Mouse (Mus musculus): ENCODE measurements around the gene Vmn1r235. TPM values are rescaled to one million over a fixed set of nuclear protein-coding genes. Genes with fewer than 3 reads are reported as not detected.

Vmn1r235 gene
- polyA plus RNA-seq, 1 experiment from 2014 or later: not detected

GRCm38 (mm10) chr17:21284395-21284794, 28.2 kb downstream of the Vmn1r235 start:
- Histone ChIP-seq H3K4me2 (replicated peaks; ENCODE audit: low read depth) (no peak overlapping the region), H3K4me1 (replicated peaks; ENCODE audit: control insufficient read depth, insufficient read depth) (no peaks in the 10 kb centered on the region), H3K9ac (ENCODE audit: low read length) (no peak overlapping the region), H3K36me3 (ENCODE audit: control insufficient read depth, insufficient read depth, low read length) (no peaks in the 10 kb centered on the region), H3K9me3 (ENCODE audit: control insufficient read depth, low read length) (no peaks in the 10 kb centered on the region), H3K27ac (replicated peaks) (no peak overlapping the region), H3K4me3 (ENCODE audit: low read depth, low read length) (no peak overlapping the region), H3K27me3 (ENCODE audit: control insufficient read depth, insufficient read depth, low read length) (no peaks in the 10 kb centered on the region)
- no peak for ATAC-seq (ENCODE audit: low FRiP score, low TSS enrichment)
- TF ChIP-seq EP300 (optimal IDR thresholded peaks at IDR 0.05) (no peak), CTCF (IDR thresholded peaks at IDR 0.05; ENCODE audit: low read depth) (no peak)
- DNase-seq (ENCODE audit: low spot score): no peak

- Histone ChIP-seq H3K36me3 (ENCODE audit: control insufficient read depth, insufficient read depth, low read length) (no peaks in the 10 kb centered on the region), H3K9ac (ENCODE audit: low read length) (no peak overlapping the region), H3K27ac (replicated peaks) (no peak overlapping the region), H3K4me3 (ENCODE audit: low read depth, low read length) (no peak overlapping the region), H3K27me3 (ENCODE audit: control insufficient read depth, insufficient read depth, low read length) (no peaks in the 10 kb centered on the region), H3K9me3 (ENCODE audit: control insufficient read depth, low read length) (no peaks in the 10 kb centered on the region), H3K4me1 (replicated peaks; ENCODE audit: control insufficient read depth, insufficient read depth) (no peaks in the 10 kb centered on the region), H3K4me2 (replicated peaks; ENCODE audit: low read depth) (no peak overlapping the region)
- DNase-seq (ENCODE audit: low spot score): no peak
- ATAC-seq (ENCODE audit: low FRiP score, low TSS enrichment): no peak
- TF ChIP-seq CTCF (IDR thresholded peaks at IDR 0.05; ENCODE audit: low read depth): no peak
- TF ChIP-seq EP300 (optimal IDR thresholded peaks at IDR 0.05): no peak
Measured at GRCm38 (mm10) chr17:21289695-21290094, 33.5 kb downstream of the Vmn1r235 start.

GRCm38 (mm10) chr17:21311565-21311964, 55.4 kb downstream of the Vmn1r235 start, which contains the start of gene Vmn1r237:
TSS of gene Vmn1r237 (plus strand) at chr17:21311865.
- H3K27ac ChIP-seq (replicated peaks): no peak within 1 kb of the TSS
- ATAC-seq (ENCODE audit: low FRiP score, low TSS enrichment): no peak
- no peaks in the 10 kb centered on the region for H3K27me3 ChIP-seq (ENCODE audit: control insufficient read depth, insufficient read depth, low read length)
- H3K36me3 ChIP-seq (ENCODE audit: control insufficient read depth, insufficient read depth, low read length): no peaks in the 10 kb centered on the region
- no peak for DNase-seq (ENCODE audit: low spot score)
- no peaks in the 10 kb centered on the region for H3K4me1 ChIP-seq (replicated peaks; ENCODE audit: control insufficient read depth, insufficient read depth)
- H3K4me3 ChIP-seq (ENCODE audit: low read depth, low read length): no peak within 1 kb of the TSS
- H3K9me3 ChIP-seq (ENCODE audit: control insufficient read depth, low read length): no peaks in the 10 kb centered on the region
- TF ChIP-seq EP300 (optimal IDR thresholded peaks at IDR 0.05) (no peak), CTCF (IDR thresholded peaks at IDR 0.05; ENCODE audit: low read depth) (no peak)
- H3K4me2 ChIP-seq (replicated peaks; ENCODE audit: low read depth): no peak within 1 kb of the TSS
- no peak within 1 kb of the TSS for H3K9ac ChIP-seq (ENCODE audit: low read length)

Small RNAs within 50 kb of the gene (microRNA-seq; reads per million reads assigned to microRNA genes)
- gene Gm26384: not detected

Other genes starting within 250 kb of the Vmn1r235 start
- 6.4 and 6.5 TPM in 2 replicates for gene Zfp160, start 247.5 kb upstream of the Vmn1r235 start, polyA plus RNA-seq (2015; fragmentation: Nextera tagmentation; extraction: Ambion mirVana)
- 0.04 TPM in 1 of 2 replicates, not detected in the other for gene Vmn1r234, start 30.3 kb upstream of the Vmn1r235 start, polyA plus RNA-seq (2015; fragmentation: Nextera tagmentation; extraction: Ambion mirVana)
- not detected in 2 replicates for gene Vmn1r236, start 26.5 kb downstream of the Vmn1r235 start, polyA plus RNA-seq (2015; fragmentation: Nextera tagmentation; extraction: Ambion mirVana)
- gene Vmn1r237, start 55.5 kb downstream of the Vmn1r235 start, polyA plus RNA-seq (2015; fragmentation: Nextera tagmentation; extraction: Ambion mirVana): not detected in 2 replicates
- 2.0 and 2.2 TPM in 2 replicates for gene Zfp677, start 127.3 kb downstream of the Vmn1r235 start, polyA plus RNA-seq (2015; fragmentation: Nextera tagmentation; extraction: Ambion mirVana)
- 4.7 and 5.5 TPM in 2 replicates for gene Zfp54, start 166.8 kb downstream of the Vmn1r235 start, polyA plus RNA-seq (2015; fragmentation: Nextera tagmentation; extraction: Ambion mirVana)
- gene Zfp51, start 194.0 kb downstream of the Vmn1r235 start, polyA plus RNA-seq (2015; fragmentation: Nextera tagmentation; extraction: Ambion mirVana): 7.9 and 8.7 TPM in 2 replicates
- 8.8 and 9.3 TPM in 2 replicates for gene Zfp53, start 232.6 kb downstream of the Vmn1r235 start, polyA plus RNA-seq (2015; fragmentation: Nextera tagmentation; extraction: Ambion mirVana)